In genomic region chr14:27075909-27076521, GRCm38 (mm10) we compare ENCODE assay signal across 14 mouse cellular contexts. TPM values are rescaled to one million over a fixed set of nuclear protein-coding genes. Genes with fewer than 3 reads are reported as not detected.
DNase-seq lines count a peak whose midpoint lies in the region; ATAC-seq and TF ChIP-seq lines count a peak whose summit lies in the region.
"Had no signal": no experiment of that assay in that cellular context is flagged by ENCODE, and none has a peak within 500 bp of the region (broad histone marks: within the 10 kb centered on the region; RNA-seq: fewer than 3 reads in every experiment).

No protein-coding gene starts in this region.

- H3K9me3 ChIP-seq in kidney, embryonic 15.5 days (replicated peaks) = no peaks in the 10 kb centered on the region
- H3K9me3 ChIP-seq in embryonic facial prominence, embryonic 10.5 days = no peaks in the 10 kb centered on the region
- H3K9me3 ChIP-seq in forebrain, embryonic 14.5 days (replicated peaks; ENCODE audit: control insufficient read depth, low read length) = no peaks in the 10 kb centered on the region
- no peaks in the 10 kb centered on the region for H3K9me3 ChIP-seq in limb, embryonic 13.5 days
- H3K9me3 ChIP-seq: liver, embryonic 12.5 days had no signal

- TF ChIP-seq POLR2A in kidney, adult 2 months (IDR thresholded peaks at IDR 0.05; ENCODE audit: low read depth, low read length) = no peak

- 78% methylated on average over 8 of the region's 8 CpGs for WGBS in kidney, adult 2 months
- 61% methylated on average over 8 of the region's 8 CpGs for WGBS in kidney, embryonic 15.5 days
- 76% methylated on average over 8 of the region's 8 CpGs for WGBS in embryonic facial prominence, embryonic 10.5 days
- WGBS in forebrain, embryonic 14.5 days = 63% methylated on average over 8 of the region's 8 CpGs
- WGBS in limb, embryonic 13.5 days = 42% methylated on average over 8 of the region's 8 CpGs

- no peak for DNase-seq in kidney, adult 2 months
- no peak for DNase-seq in embryonic facial prominence, embryonic 10.5 days (ENCODE audit: low spot score)
- DNase-seq in forebrain, embryonic 14.5 days (ENCODE audit: low spot score) = peak; percentile 77
- DNase-seq in right cerebral cortex, postnatal 25 days = no peak
- DNase-seq in embryo, embryonic 10 days (ENCODE audit: low spot score) = no peak
- DNase-seq: adrenal gland, adult 2 months; cerebellum, postnatal 36 days; kidney, adult 9 months; right cerebral cortex, adult 18-20 months; thymus, postnatal 14 days had no signal

- peaks cover 24% of the 10 kb centered on the region for H3K4me1 ChIP-seq in kidney, adult 2 months (ENCODE audit: control insufficient read depth, insufficient read depth, low read length)
- peaks cover 53% of the 10 kb centered on the region for H3K4me1 ChIP-seq in kidney, embryonic 15.5 days
- peaks cover 73% of the 10 kb centered on the region for H3K4me1 ChIP-seq in embryonic facial prominence, embryonic 10.5 days
- H3K4me1 ChIP-seq in forebrain, embryonic 14.5 days (ENCODE audit: control insufficient read depth, insufficient read depth, low read length) = peaks cover 9% of the 10 kb centered on the region
- H3K4me1 ChIP-seq in limb, embryonic 13.5 days = peaks cover 65% of the 10 kb centered on the region

- no peak overlapping the region for H3K4me2 ChIP-seq in kidney, embryonic 15.5 days
- no peak overlapping the region for H3K4me2 ChIP-seq in forebrain, embryonic 14.5 days (ENCODE audit: low read length)
- H3K4me2 ChIP-seq in limb, embryonic 13.5 days (replicated peaks) = 0 out of 2 replicates have a peak overlapping the region, but pooled peaks have one; percentile 5
- H3K4me2 ChIP-seq: liver, embryonic 12.5 days; midbrain, embryonic 11.5 days had no signal

- no peaks in the 10 kb centered on the region for H3K27me3 ChIP-seq in kidney, adult 2 months (replicated peaks; ENCODE audit: control insufficient read depth, insufficient read depth, low read length)
- no peaks in the 10 kb centered on the region for H3K27me3 ChIP-seq in kidney, embryonic 15.5 days
- H3K27me3 ChIP-seq in embryonic facial prominence, embryonic 10.5 days (replicated peaks; ENCODE audit: low read depth, poor library complexity, severe bottlenecking) = no peaks in the 10 kb centered on the region
- H3K27me3 ChIP-seq in forebrain, embryonic 14.5 days (replicated peaks; ENCODE audit: control insufficient read depth, insufficient read depth, low read length) = no peaks in the 10 kb centered on the region
- H3K27me3 ChIP-seq in limb, embryonic 13.5 days = no peaks in the 10 kb centered on the region
- H3K27me3 ChIP-seq: liver, embryonic 12.5 days had no signal

- ATAC-seq in kidney, embryonic 15.5 days (replicated peaks; ENCODE audit: low FRiP score) = no peak
- ATAC-seq in forebrain, embryonic 14.5 days = peak; percentile 50; the same call in 1 of the 2 replicates
- ATAC-seq in limb, embryonic 13.5 days (ENCODE audit: low FRiP score, low read depth) = no peak
- ATAC-seq: liver, embryonic 12.5 days had no signal

- no peak overlapping the region for H3K4me3 ChIP-seq in kidney, adult 2 months (ENCODE audit: insufficient read depth, low read depth, low read length)
- no peak overlapping the region for H3K4me3 ChIP-seq in kidney, embryonic 15.5 days (replicated peaks)
- H3K4me3 ChIP-seq in embryonic facial prominence, embryonic 10.5 days = no peak overlapping the region
- no peak overlapping the region for H3K4me3 ChIP-seq in forebrain, embryonic 14.5 days (ENCODE audit: low read depth, low read length)
- no peak overlapping the region for H3K4me3 ChIP-seq in limb, embryonic 13.5 days
- H3K4me3 ChIP-seq: liver, embryonic 12.5 days had no signal

- no peak overlapping the region for H3K9ac ChIP-seq in kidney, embryonic 15.5 days
- H3K9ac ChIP-seq in forebrain, embryonic 14.5 days (ENCODE audit: low read length) = no peak overlapping the region
- no peak overlapping the region for H3K9ac ChIP-seq in limb, embryonic 13.5 days
- H3K9ac ChIP-seq: liver, embryonic 12.5 days had no signal

- H3K36me3 ChIP-seq in kidney, adult 2 months (ENCODE audit: control insufficient read depth, insufficient read depth, low read length) = no peaks in the 10 kb centered on the region
- H3K36me3 ChIP-seq in kidney, embryonic 15.5 days = peaks cover 10% of the 10 kb centered on the region; the same call in 1 of the 2 replicates
- peaks cover 41% of the 10 kb centered on the region for H3K36me3 ChIP-seq in embryonic facial prominence, embryonic 10.5 days (replicated peaks)
- no peaks in the 10 kb centered on the region for H3K36me3 ChIP-seq in forebrain, embryonic 14.5 days (ENCODE audit: control insufficient read depth, insufficient read depth, low read length)
- H3K36me3 ChIP-seq in limb, embryonic 13.5 days = peaks cover 10% of the 10 kb centered on the region
- H3K36me3 ChIP-seq: liver, embryonic 12.5 days had no signal

- TF ChIP-seq CTCF in kidney, adult 2 months (conservative IDR thresholded peaks at IDR 0.05; ENCODE audit: insufficient read depth, insufficient read length, low read depth, low read length) = no peak

- H3K27ac ChIP-seq in kidney, adult 2 months (ENCODE audit: insufficient read depth, low read depth, low read length) = peak overlapping the region; percentile 68; the same call in 1 of the 2 replicates
- H3K27ac ChIP-seq in kidney, embryonic 15.5 days = no peak overlapping the region
- H3K27ac ChIP-seq in embryonic facial prominence, embryonic 10.5 days (replicated peaks) = peak overlapping the region; percentile 49
- H3K27ac ChIP-seq in forebrain, embryonic 14.5 days (ENCODE audit: low read depth, low read length) = no peak overlapping the region
- peak overlapping the region; percentile 84; the same call in 1 of the 2 replicates for H3K27ac ChIP-seq in limb, embryonic 13.5 days
- H3K27ac ChIP-seq: liver, embryonic 12.5 days had no signal

RNA-seq across cellular contexts. Expression of gene Il17rd, which starts 37.3 kb away (rescaled TPM):
- 3.3 and 3.8 TPM in 2 replicates for polyA plus RNA-seq in kidney, adult 2 months (2012; rRNA removed)
- polyA plus RNA-seq in kidney, embryonic 15.5 days (2015; fragmentation: Nextera tagmentation; extraction: Ambion mirVana) = 5.9 and 6.2 TPM in 2 replicates
- 9.6 and 10.1 TPM in 2 replicates for polyA plus RNA-seq in embryonic facial prominence, embryonic 10.5 days (2016; fragmentation: Nextera tagmentation; extraction: Ambion mirVana)
- 1.3 and 1.9 TPM in 2 replicates for polyA plus RNA-seq in forebrain, embryonic 14.5 days (2014; fragmentation: Nextera tagmentation; extraction: Ambion mirVana)
- 9.4 and 10.4 TPM in 2 replicates for polyA plus RNA-seq in limb, embryonic 13.5 days (2015; fragmentation: Nextera tagmentation; extraction: Ambion mirVana)

RNA-seq across cellular contexts. Expression of gene Arhgef3, which starts 38.7 kb away (rescaled TPM):
- polyA plus RNA-seq in kidney, adult 2 months (2012; rRNA removed) = 15.2 and 17.3 TPM in 2 replicates
- 15.3 and 17.2 TPM in 2 replicates for polyA plus RNA-seq in kidney, embryonic 15.5 days (2015; fragmentation: Nextera tagmentation; extraction: Ambion mirVana)
- 3.8 and 4.0 TPM in 2 replicates for polyA plus RNA-seq in embryonic facial prominence, embryonic 10.5 days (2016; fragmentation: Nextera tagmentation; extraction: Ambion mirVana)
- 3.0 and 4.1 TPM in 2 replicates for polyA plus RNA-seq in forebrain, embryonic 14.5 days (2014; fragmentation: Nextera tagmentation; extraction: Ambion mirVana)
- 22.3 and 24.1 TPM in 2 replicates for polyA plus RNA-seq in limb, embryonic 13.5 days (2015; fragmentation: Nextera tagmentation; extraction: Ambion mirVana)

Comparison
In these comparisons a context has a peak if more than half of its experiments do, and no peak if none do; other contexts are left out.
1. H3K27ac ChIP-seq: peak in kidney, adult 2 months (single experiment), embryonic facial prominence, embryonic 10.5 days (single experiment) and limb, embryonic 13.5 days (single experiment); none in kidney, embryonic 15.5 days (single experiment) and forebrain, embryonic 14.5 days (single experiment).